Mouse (Mus musculus): Measurements from ENCODE around the gene Rnf144a.

Gene Rnf144a

DNA sequence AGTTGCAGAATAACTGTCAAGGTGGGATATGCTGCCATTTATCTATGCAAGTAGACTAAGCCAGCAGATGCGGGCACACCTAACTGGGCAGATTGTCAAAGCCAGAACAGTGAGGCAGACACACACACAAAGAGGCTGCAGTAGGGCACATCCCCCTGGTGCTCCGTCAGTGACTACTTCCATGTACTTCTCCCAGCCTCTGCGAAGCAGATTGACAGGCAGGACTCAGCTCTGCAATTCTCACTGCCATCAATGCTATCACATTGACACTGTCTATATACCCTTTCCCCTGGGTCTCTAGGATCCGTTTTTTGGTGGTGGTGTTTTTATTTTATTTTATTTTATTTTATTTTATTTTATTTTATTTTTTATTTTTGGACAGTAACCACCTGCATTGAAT lies 57.8 kb downstream of the Rnf144a start:
- H3K27me3 ChIP-seq (ENCODE audit: insufficient read depth, low read length): no peaks in the 10 kb centered on the region
- no peaks in the 10 kb centered on the region for H3K9me3 ChIP-seq (ENCODE audit: low read length)
- H3K4me1 ChIP-seq (replicated peaks; ENCODE audit: low read depth, low read length): no peaks in the 10 kb centered on the region
- TF ChIP-seq CTCF (conservative IDR thresholded peaks at IDR 0.05; ENCODE audit: low read length) (no peak), POU5F1 (IDR thresholded peaks at IDR 0.05; ENCODE audit: borderline replicate concordance, low read length) (no peak), NANOG (IDR thresholded peaks at IDR 0.05; ENCODE audit: borderline replicate concordance, low read length) (no peak)
- no peak overlapping the region for H3K4me3 ChIP-seq (replicated peaks; ENCODE audit: low read length)
- H3K36me3 ChIP-seq (ENCODE audit: insufficient read depth, low read length): no peaks in the 10 kb centered on the region

DNA sequence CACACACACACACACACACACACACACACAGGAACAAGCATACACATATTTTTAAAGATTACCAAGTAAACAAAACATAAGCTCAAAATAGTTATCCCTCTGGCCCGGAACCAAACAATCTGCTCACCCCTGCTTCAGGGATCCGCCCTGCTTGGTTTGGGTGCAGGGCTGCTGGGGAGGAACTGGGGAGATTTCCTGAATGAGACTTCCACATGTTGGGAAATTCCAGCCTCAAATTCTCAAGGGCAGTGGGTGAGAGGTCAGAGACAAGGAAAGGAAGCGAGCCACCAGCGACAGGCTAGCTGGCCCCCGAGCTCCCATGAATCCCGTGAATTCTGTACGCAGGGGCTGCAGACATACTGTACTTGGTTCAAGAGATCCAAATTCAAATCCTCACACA lies 58.9 kb downstream of the Rnf144a start:
- Histone ChIP-seq H3K9me3 (ENCODE audit: low read length) (no peaks in the 10 kb centered on the region), H3K4me3 (replicated peaks; ENCODE audit: low read length) (no peak overlapping the region), H3K4me1 (replicated peaks; ENCODE audit: low read depth, low read length) (no peaks in the 10 kb centered on the region), H3K36me3 (ENCODE audit: insufficient read depth, low read length) (no peaks in the 10 kb centered on the region), H3K27me3 (ENCODE audit: insufficient read depth, low read length) (no peaks in the 10 kb centered on the region)
- TF ChIP-seq NANOG (IDR thresholded peaks at IDR 0.05; ENCODE audit: borderline replicate concordance, low read length) (no peak), CTCF (conservative IDR thresholded peaks at IDR 0.05; ENCODE audit: low read length) (no peak), POU5F1 (IDR thresholded peaks at IDR 0.05; ENCODE audit: borderline replicate concordance, low read length) (no peak)

DNA sequence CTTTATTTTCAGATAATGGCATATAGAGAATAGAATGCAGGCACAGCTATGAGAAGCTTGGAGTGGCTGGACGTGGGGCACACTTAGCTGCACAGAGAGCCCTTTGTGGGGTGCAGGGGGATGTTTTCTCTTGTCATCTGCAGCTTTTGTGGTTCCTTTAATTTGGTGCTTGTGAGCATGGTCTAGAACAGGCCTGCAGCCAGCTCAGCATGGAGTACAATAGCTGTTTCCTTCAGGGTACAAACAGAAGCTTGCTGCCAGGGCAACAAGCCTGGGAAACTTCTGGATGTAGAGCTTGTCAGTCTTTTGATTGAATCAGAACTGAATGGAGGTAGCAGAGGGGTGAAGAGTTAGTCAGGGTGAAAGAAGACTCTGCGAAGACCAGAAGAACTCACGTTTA lies 63.7 kb downstream of the Rnf144a start:
- H3K4me1 ChIP-seq (replicated peaks; ENCODE audit: low read depth, low read length): 0 out of 2 replicates have a peak, but pooled peaks cover 2% of the 10 kb centered on the region
- no peaks in the 10 kb centered on the region for H3K36me3 ChIP-seq (ENCODE audit: insufficient read depth, low read length)
- TF ChIP-seq CTCF (conservative IDR thresholded peaks at IDR 0.05; ENCODE audit: low read length) (no peak), NANOG (IDR thresholded peaks at IDR 0.05; ENCODE audit: borderline replicate concordance, low read length) (no peak), POU5F1 (IDR thresholded peaks at IDR 0.05; ENCODE audit: borderline replicate concordance, low read length) (no peak)
- H3K4me3 ChIP-seq (replicated peaks; ENCODE audit: low read length): no peak overlapping the region
- no peaks in the 10 kb centered on the region for H3K9me3 ChIP-seq (ENCODE audit: low read length)
- no peaks in the 10 kb centered on the region for H3K27me3 ChIP-seq (ENCODE audit: insufficient read depth, low read length)

DNA sequence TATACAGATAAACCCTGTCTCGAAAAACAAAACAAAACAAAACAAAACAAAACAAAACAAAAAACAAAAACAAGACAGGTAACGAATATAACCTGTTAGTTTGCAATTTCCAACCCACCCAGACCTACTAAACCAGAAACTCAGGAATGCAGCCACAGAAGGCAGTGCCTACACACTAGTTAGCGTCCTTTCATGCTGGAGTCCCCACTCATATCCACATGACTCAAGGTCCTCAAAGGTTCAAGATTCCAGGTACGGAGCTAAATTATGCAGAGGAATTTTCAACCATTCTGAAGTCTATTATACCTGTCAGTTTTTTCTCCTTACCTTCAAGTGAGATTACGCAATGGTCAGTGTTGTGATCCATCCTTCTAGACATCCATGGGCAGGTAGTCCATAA lies 70.6 kb downstream of the Rnf144a start:
- Histone ChIP-seq H3K27me3 (ENCODE audit: insufficient read depth, low read length) (no peaks in the 10 kb centered on the region), H3K4me1 (replicated peaks; ENCODE audit: low read depth, low read length) (peaks cover 15% of the 10 kb centered on the region)
- TF ChIP-seq POU5F1 (IDR thresholded peaks at IDR 0.05; ENCODE audit: borderline replicate concordance, low read length): no peak
- no peak for TF ChIP-seq CTCF (conservative IDR thresholded peaks at IDR 0.05; ENCODE audit: low read length)
- TF ChIP-seq NANOG (IDR thresholded peaks at IDR 0.05; ENCODE audit: borderline replicate concordance, low read length): no peak

DNA sequence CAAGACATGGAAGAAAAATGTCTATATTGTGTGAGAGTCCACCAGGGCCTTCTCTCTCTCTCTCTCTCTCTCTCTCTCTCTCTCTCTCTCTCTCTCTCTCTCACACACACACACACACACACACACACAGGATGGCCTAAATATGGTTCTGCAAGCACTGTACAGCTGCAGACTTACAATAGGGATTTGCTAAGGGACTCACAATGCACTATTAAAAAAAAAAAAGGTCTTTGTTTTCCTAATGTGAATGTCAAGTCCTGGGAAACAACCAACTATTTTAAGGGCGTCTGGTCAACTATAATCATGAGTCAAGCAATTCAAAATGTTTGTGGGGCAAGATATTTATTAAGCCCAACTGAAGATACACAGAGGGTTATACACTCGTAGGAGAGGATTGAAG lies 71.9 kb downstream of the Rnf144a start:
- no peak for TF ChIP-seq NANOG (IDR thresholded peaks at IDR 0.05; ENCODE audit: borderline replicate concordance, low read length)
- TF ChIP-seq POU5F1 (IDR thresholded peaks at IDR 0.05; ENCODE audit: borderline replicate concordance, low read length): no peak
- no peak for TF ChIP-seq CTCF (conservative IDR thresholded peaks at IDR 0.05; ENCODE audit: low read length)
- H3K36me3 ChIP-seq (ENCODE audit: insufficient read depth, low read length): no peaks in the 10 kb centered on the region
- no peak overlapping the region for H3K4me3 ChIP-seq (replicated peaks; ENCODE audit: low read length)
- H3K4me1 ChIP-seq (replicated peaks; ENCODE audit: low read depth, low read length): peaks cover 15% of the 10 kb centered on the region
- H3K9me3 ChIP-seq (ENCODE audit: low read length): no peaks in the 10 kb centered on the region
- no peaks in the 10 kb centered on the region for H3K27me3 ChIP-seq (ENCODE audit: insufficient read depth, low read length)

More for the DNA sequence above, 70.6 kb downstream of the Rnf144a start:
- no peak overlapping the region for H3K4me3 ChIP-seq (replicated peaks; ENCODE audit: low read length)
- no peaks in the 10 kb centered on the region for H3K9me3 ChIP-seq (ENCODE audit: low read length)
- no peaks in the 10 kb centered on the region for H3K36me3 ChIP-seq (ENCODE audit: insufficient read depth, low read length)

DNA sequence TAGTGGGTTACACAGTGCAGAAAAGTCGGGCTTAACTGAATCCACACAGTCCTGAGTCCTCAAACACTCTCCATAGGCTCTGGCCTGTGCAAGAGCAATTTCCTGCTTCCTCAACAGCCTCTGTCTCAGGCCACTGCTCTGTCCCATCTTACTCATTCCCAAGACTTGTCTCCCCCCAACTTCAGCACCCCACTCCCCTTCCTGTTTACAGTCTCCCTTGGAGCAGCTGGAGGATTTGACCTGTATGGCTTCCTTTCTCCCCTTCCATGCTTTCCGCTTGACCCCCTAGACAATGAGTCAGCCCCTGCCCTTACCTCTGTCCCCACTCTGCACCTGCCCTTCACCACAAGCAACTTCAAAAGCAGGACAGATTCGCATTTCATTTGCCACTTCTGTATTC lies 72.4 kb downstream of the Rnf144a start:
- Histone ChIP-seq H3K36me3 (ENCODE audit: insufficient read depth, low read length) (no peaks in the 10 kb centered on the region), H3K27me3 (ENCODE audit: insufficient read depth, low read length) (no peaks in the 10 kb centered on the region), H3K9me3 (ENCODE audit: low read length) (no peaks in the 10 kb centered on the region), H3K4me3 (replicated peaks; ENCODE audit: low read length) (no peak overlapping the region), H3K4me1 (replicated peaks; ENCODE audit: low read depth, low read length) (peaks cover 15% of the 10 kb centered on the region)
- no peak for TF ChIP-seq POU5F1 (IDR thresholded peaks at IDR 0.05; ENCODE audit: borderline replicate concordance, low read length)
- TF ChIP-seq CTCF (conservative IDR thresholded peaks at IDR 0.05; ENCODE audit: low read length): no peak
- TF ChIP-seq NANOG (IDR thresholded peaks at IDR 0.05; ENCODE audit: borderline replicate concordance, low read length): no peak

DNA sequence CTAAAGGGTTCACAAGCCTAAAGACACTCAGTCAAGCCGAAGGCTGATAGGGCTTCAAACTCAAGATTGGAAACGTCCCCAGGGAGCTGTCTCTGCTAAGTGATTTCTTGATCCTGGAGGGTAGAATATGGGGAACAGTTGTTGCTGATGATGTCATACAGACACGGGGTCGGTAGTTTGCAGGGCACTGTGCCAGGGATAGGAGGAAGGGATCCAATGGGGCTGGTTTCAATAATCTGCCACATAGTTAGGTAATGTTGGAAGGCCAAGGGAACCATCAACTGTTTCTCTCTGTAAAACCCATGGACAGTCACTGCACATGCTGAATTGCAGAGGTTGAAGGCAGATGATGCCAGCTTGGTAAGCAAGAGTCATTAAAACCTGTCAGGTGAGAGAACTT lies 73.0 kb downstream of the Rnf144a start:
- Histone ChIP-seq H3K27me3 (ENCODE audit: insufficient read depth, low read length) (no peaks in the 10 kb centered on the region), H3K4me3 (replicated peaks; ENCODE audit: low read length) (no peak overlapping the region), H3K4me1 (replicated peaks; ENCODE audit: low read depth, low read length) (peaks cover 15% of the 10 kb centered on the region), H3K9me3 (ENCODE audit: low read length) (no peaks in the 10 kb centered on the region), H3K36me3 (ENCODE audit: insufficient read depth, low read length) (no peaks in the 10 kb centered on the region)
- TF ChIP-seq CTCF (conservative IDR thresholded peaks at IDR 0.05; ENCODE audit: low read length) (no peak), POU5F1 (IDR thresholded peaks at IDR 0.05; ENCODE audit: borderline replicate concordance, low read length) (no peak), NANOG (IDR thresholded peaks at IDR 0.05; ENCODE audit: borderline replicate concordance, low read length) (no peak)

DNA sequence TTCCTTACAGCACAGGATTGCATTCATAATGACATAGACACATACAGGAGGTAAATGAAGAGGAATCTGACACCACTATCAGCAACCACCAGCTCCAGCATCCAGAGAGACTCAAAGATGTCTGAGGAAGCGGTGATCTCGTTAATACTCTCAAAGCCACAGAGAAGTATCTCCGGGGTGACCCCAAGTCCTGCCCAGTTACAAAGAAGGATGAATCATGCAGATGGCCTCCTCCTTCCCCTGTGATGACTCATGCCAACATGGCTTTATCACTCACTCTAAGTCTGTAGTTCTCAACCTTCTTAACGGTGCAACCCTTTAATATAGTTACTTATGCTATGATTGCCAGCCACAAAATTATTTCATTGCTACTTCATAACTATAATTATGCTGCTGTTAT lies 74.4 kb downstream of the Rnf144a start:
- Histone ChIP-seq H3K9me3 (ENCODE audit: low read length) (no peaks in the 10 kb centered on the region), H3K36me3 (ENCODE audit: insufficient read depth, low read length) (no peaks in the 10 kb centered on the region), H3K4me3 (replicated peaks; ENCODE audit: low read length) (no peak overlapping the region), H3K4me1 (replicated peaks; ENCODE audit: low read depth, low read length) (peaks cover 8% of the 10 kb centered on the region), H3K27me3 (ENCODE audit: insufficient read depth, low read length) (no peaks in the 10 kb centered on the region)
- TF ChIP-seq CTCF (conservative IDR thresholded peaks at IDR 0.05; ENCODE audit: low read length) (no peak), NANOG (IDR thresholded peaks at IDR 0.05; ENCODE audit: borderline replicate concordance, low read length) (no peak), POU5F1 (IDR thresholded peaks at IDR 0.05; ENCODE audit: borderline replicate concordance, low read length) (no peak)

DNA sequence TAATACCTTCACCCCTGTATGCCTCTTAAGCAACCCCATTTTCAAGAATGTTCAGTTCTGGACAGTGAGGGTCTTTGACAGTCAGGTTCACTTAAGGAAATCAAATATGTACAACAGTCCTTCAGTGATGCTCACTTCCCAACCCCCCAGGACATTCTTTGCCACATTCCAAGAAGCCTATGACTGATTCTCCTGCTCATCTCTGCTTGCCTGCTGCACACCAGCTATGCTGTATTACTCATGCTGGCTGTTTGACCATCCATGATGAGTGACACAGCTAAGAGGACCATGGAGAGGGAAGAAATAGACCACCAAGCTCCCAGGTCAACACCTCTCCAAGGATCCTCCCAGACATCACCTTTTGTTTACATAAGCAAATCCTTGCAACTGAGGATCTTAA lies 75.2 kb downstream of the Rnf144a start:
- H3K36me3 ChIP-seq (ENCODE audit: insufficient read depth, low read length): no peaks in the 10 kb centered on the region
- no peak overlapping the region for H3K4me3 ChIP-seq (replicated peaks; ENCODE audit: low read length)
- TF ChIP-seq CTCF (conservative IDR thresholded peaks at IDR 0.05; ENCODE audit: low read length) (no peak), NANOG (IDR thresholded peaks at IDR 0.05; ENCODE audit: borderline replicate concordance, low read length) (no peak), POU5F1 (IDR thresholded peaks at IDR 0.05; ENCODE audit: borderline replicate concordance, low read length) (no peak)
- H3K27me3 ChIP-seq (ENCODE audit: insufficient read depth, low read length): no peaks in the 10 kb centered on the region
- peaks cover 8% of the 10 kb centered on the region for H3K4me1 ChIP-seq (replicated peaks; ENCODE audit: low read depth, low read length)
- no peaks in the 10 kb centered on the region for H3K9me3 ChIP-seq (ENCODE audit: low read length)
